Mouse (Mus musculus) bone marrow, adult 2 months (tissue): ENCODE data around the gene Soga1.

Source experiments
- CTCF ChIP-seq: fragments of 200-500 bp; IDR thresholded peaks from 2 replicates; pipeline ENCODE4 v1.5.1; 2011; ENCODE audit warnings: low read length, control low read depth; ENCODE audit not compliant: control insufficient read depth, insufficient read depth
- POLR2A ChIP-seq: fragments of 200-500 bp; IDR thresholded peaks from 2 replicates; pipeline ENCODE4 v1.6.1; 2011; ENCODE audit warnings: low read depth, mild to moderate bottlenecking, control low read depth, low read length, borderline replicate concordance; ENCODE audit not compliant: control insufficient read depth

DNA sequence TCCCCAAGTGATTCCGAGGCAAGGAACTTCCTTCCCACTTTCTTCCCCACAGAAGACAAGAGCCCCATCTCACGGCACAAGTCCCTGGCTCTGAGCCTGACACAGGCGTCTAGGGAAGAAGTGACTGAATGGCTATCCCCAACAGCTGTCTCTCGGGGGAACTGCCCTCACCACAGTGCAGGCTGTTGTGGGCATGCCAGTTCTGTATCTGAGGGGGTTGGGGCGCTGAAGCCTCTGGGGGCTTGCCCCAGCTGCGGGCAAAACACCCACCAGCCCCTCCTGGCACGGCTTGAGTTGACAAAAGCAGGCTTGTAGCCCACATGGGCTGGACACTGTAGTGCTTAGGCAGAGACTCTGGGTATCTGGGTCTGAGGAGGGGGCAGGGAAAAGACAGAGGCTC is 14.9 kb downstream of the Soga1 start:
- TF ChIP-seq POLR2A (no peak), CTCF (no peak)
